Mouse (Mus musculus) thymus, adult 2 months (tissue): Measurements from ENCODE around the gene Lrpap1.

Source experiments
- CTCF ChIP-seq: fragments of 200-500 bp; IDR thresholded peaks from 2 replicates; pipeline ENCODE4 v1.5.1; 2012; ENCODE audit warnings: mild to moderate bottlenecking, control low read depth, low read length, moderate library complexity, borderline replicate concordance; ENCODE audit not compliant: control insufficient read depth, poor library complexity, insufficient read depth; ENCODE audit errors: extremely low read depth
- POLR2A ChIP-seq: fragments of 200-500 bp; IDR thresholded peaks from 2 replicates; pipeline ENCODE4 v1.6.1; 2012; ENCODE audit warnings: mild to moderate bottlenecking, low read length, control low read depth, moderate library complexity; ENCODE audit not compliant: control insufficient read depth, poor library complexity, insufficient read depth; ENCODE audit errors: extremely low read depth

DNA sequence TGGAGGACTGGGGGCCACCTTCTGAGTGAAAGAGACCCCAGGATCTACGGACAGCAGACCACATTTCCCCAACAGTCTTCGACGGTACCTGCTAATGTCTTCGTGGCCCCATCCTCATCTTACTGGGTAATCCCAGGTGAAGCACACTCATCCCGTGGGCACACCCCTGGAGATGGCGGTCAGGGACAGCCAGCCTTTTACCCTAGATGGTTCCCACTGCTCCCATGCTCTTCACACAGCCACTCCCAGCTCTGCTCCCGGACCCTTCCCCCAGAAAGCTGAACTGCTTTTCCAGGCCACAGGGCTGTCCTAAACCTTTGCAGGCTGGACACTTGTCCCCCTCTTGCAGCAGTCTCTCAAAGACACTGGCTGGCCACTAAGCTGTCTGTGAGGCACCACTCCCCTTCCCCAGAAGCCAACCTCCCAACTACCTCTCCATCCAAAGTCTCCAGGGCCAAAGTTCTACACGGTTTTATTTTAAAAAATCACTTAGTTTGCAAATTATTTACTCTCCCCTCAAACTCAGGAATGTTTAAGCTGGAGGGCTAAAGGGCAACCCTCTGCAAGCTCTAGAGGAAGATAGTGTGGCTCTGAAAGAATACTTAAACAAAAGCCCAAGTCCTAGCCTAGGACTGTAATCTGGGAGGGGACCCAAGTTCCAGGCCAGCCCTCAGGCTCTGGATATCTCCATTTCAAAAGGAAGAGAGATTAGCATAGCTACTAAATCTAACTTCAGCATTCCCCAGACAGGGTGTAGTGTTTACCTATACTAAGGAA lies 1.2 kb downstream of the Lrpap1 start:
- TF ChIP-seq CTCF = no peak
- no peak for TF ChIP-seq POLR2A
